Mouse (Mus musculus): Measurements from ENCODE around the gene Lrrfip1. TPM values are rescaled to one million over a fixed set of nuclear protein-coding genes. Genes with fewer than 3 reads are reported as not detected.

The Lrrfip1 gene
- polyA plus RNA-seq, 1 experiment from 2014 or later: 122 TPM

GRCm38 (mm10) chr1:90998891-90999611, 514 bp downstream of the Lrrfip1 start:
- H3K4me3 ChIP-seq: peak overlapping the region; percentile 81
- H3K4me2 ChIP-seq: peak overlapping the region; percentile 80
- 0 out of 2 replicates have a peak, but pooled peaks cover 3% of the 10 kb centered on the region for H3K36me3 ChIP-seq
- no peaks in the 10 kb centered on the region for H3K27me3 ChIP-seq (replicated peaks)
- peak overlapping the region; percentile 97 for H3K9ac ChIP-seq
- H3K9me3 ChIP-seq: no peaks in the 10 kb centered on the region; the same call in 1 of the 2 replicates
- WGBS: 2% methylated on average over 37 of the region's 41 CpGs
- peak overlapping the region; percentile 99 for H3K27ac ChIP-seq (replicated peaks)
- ATAC-seq (ENCODE audit: extremely low read depth, insufficient number of reproducible peaks, low FRiP score, low TSS enrichment): no peak
- peaks cover 63% of the 10 kb centered on the region for H3K4me1 ChIP-seq

GRCm38 (mm10) chr1:90999911-91000601, 1.5 kb downstream of the Lrrfip1 start:
- peak overlapping the region; percentile 80 for H3K4me2 ChIP-seq
- peak overlapping the region; percentile 99 for H3K27ac ChIP-seq (replicated peaks)
- no peaks in the 10 kb centered on the region; the same call in 1 of the 2 replicates for H3K9me3 ChIP-seq
- peaks cover 73% of the 10 kb centered on the region for H3K4me1 ChIP-seq
- H3K9ac ChIP-seq: peak overlapping the region; percentile 97
- peak; percentile 35; the same call in 1 of the 2 replicates for ATAC-seq (ENCODE audit: extremely low read depth, insufficient number of reproducible peaks, low FRiP score, low TSS enrichment)
- H3K36me3 ChIP-seq: 0 out of 2 replicates have a peak, but pooled peaks cover 3% of the 10 kb centered on the region
- H3K27me3 ChIP-seq (replicated peaks): no peaks in the 10 kb centered on the region
- peak overlapping the region; percentile 81 for H3K4me3 ChIP-seq
- WGBS: 36% methylated on average over 10 of the region's 10 CpGs

DNA sequence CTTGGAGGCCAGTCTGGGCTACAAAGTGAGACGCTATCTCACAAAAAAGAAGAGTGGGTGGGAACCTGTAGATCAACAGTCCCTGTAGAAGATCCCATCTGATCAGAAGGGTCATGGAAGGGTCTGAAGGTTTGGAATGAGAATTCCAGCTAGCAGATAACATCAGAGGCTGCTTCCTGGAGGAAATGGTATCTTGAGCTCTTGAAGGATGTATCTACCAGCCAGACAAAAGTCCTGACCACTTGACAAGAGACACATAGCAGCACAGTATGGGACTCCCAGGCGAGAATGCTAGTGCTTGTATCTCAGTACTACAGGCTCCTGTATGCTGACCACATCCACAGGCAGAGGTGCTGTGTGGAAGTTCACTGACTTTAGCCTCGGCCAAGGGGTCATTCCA, 2.6 kb downstream of the Lrrfip1 start:
- peaks cover 77% of the 10 kb centered on the region for H3K4me1 ChIP-seq
- peak overlapping the region; percentile 81 for H3K4me3 ChIP-seq
- no peaks in the 10 kb centered on the region for H3K27me3 ChIP-seq (replicated peaks)
- peak overlapping the region; percentile 80 for H3K4me2 ChIP-seq
- ATAC-seq (ENCODE audit: extremely low read depth, insufficient number of reproducible peaks, low FRiP score, low TSS enrichment): no peak
- 0 out of 2 replicates have a peak, but pooled peaks cover 3% of the 10 kb centered on the region for H3K36me3 ChIP-seq
- peak overlapping the region; percentile 99 for H3K27ac ChIP-seq (replicated peaks)
- peak overlapping the region; percentile 97 for H3K9ac ChIP-seq
- H3K9me3 ChIP-seq: no peaks in the 10 kb centered on the region
- WGBS: 30% methylated on average over 3 of the region's 3 CpGs

DNA sequence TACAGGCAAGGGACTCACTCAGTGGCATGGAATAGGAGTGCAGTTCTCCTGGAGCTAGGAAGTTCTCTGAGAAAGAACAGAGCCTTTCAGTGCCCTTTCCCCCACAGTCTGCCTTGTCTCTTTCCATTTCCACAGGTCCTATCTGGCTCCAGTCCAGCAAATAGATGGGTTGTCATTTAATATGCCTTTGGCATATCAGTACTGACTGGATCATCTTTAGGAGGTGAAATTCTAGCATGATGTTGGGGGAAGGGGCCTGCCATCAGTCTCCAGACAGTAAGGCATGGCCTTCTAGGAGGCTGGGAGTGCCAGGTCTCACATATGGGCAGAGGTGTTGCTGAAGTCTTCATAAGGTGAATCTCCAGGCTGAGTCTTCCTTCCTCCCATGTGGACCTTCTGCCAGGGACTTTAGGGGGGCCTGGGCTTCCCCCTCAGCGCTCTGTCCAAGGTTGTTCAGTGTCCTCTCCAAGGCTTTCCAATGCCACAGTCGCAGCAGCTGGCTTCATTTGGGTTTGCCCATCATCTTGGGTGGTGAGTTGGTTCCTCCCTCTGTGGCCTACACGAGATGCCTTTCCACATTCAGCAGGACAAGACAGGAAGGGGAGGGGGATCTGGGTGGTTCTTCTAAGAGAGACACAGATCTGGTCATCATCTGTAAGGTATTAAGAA, 3.5 kb downstream of the Lrrfip1 start:
- ATAC-seq (ENCODE audit: extremely low read depth, insufficient number of reproducible peaks, low FRiP score, low TSS enrichment): no peak
- H3K4me1 ChIP-seq: peaks cover 84% of the 10 kb centered on the region
- H3K4me2 ChIP-seq: peak overlapping the region; percentile 80
- no peaks in the 10 kb centered on the region for H3K9me3 ChIP-seq
- H3K9ac ChIP-seq: peak overlapping the region; percentile 97
- H3K27ac ChIP-seq (replicated peaks): peak overlapping the region; percentile 99
- peak overlapping the region; percentile 81 for H3K4me3 ChIP-seq
- 0 out of 2 replicates have a peak, but pooled peaks cover 3% of the 10 kb centered on the region for H3K36me3 ChIP-seq
- H3K27me3 ChIP-seq (replicated peaks): no peaks in the 10 kb centered on the region
- WGBS: 70% methylated on average over 3 of the region's 3 CpGs

GRCm38 (mm10) chr1:91002641-91003040, 4.1 kb downstream of the Lrrfip1 start:
- Histone ChIP-seq H3K4me3 (no peak overlapping the region), H3K36me3 (0 out of 2 replicates have a peak, but pooled peaks cover 3% of the 10 kb centered on the region), H3K9me3 (no peaks in the 10 kb centered on the region), H3K9ac (peak overlapping the region; percentile 97), H3K27ac (replicated peaks) (peak overlapping the region; percentile 99), H3K27me3 (replicated peaks) (no peaks in the 10 kb centered on the region), H3K4me1 (peaks cover 82% of the 10 kb centered on the region), H3K4me2 (peak overlapping the region; percentile 80)
- WGBS: 64% methylated on average over 3 of the region's 3 CpGs
- no peak for ATAC-seq (ENCODE audit: extremely low read depth, insufficient number of reproducible peaks, low FRiP score, low TSS enrichment)

DNA sequence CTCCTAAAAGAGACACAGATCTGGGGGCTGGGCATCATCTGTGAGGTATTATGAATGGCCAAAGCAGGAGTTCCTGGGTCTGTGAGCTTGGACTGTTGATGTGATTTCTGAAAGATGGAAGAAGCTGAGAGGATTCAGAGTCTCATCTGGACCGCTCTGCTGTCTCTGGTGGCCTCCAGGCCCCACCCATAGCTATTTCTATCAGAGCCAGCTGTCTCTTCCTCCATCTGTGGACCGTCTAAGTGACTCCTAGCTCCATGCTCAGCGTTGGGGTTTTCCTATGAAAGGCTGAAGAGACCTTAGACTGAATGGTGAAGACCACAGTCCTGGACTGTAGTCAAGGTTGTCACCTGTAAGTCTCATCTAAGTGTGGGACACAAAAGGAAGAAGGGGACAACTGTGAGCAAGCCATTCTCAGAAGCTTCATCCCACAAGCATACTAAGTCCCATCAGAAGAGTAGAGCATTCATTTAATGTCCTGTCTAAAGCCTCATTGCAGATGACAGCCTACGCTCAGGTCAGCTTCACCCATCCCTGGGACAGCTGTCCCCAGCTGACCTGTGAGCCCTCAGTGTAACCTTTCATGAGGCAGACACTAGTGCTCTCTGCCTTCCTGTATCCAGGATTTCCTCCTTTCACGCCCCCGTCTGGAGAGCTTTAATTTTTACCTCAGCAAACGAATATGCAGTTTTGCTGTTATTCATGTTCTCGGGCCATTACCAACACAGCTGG, 5.2 kb downstream of the Lrrfip1 start:
- no peak for ATAC-seq (ENCODE audit: extremely low read depth, insufficient number of reproducible peaks, low FRiP score, low TSS enrichment)
- Histone ChIP-seq H3K4me1 (peaks cover 86% of the 10 kb centered on the region), H3K4me3 (no peak overlapping the region), H3K4me2 (no peak overlapping the region), H3K27me3 (replicated peaks) (no peaks in the 10 kb centered on the region), H3K36me3 (peaks cover 7% of the 10 kb centered on the region; the same call in 1 of the 2 replicates), H3K9ac (no peak overlapping the region), H3K27ac (replicated peaks) (peak overlapping the region; percentile 9; the same call in 1 of the 2 replicates), H3K9me3 (no peaks in the 10 kb centered on the region)
- 69% methylated on average over 8 of the region's 8 CpGs for WGBS

DNA sequence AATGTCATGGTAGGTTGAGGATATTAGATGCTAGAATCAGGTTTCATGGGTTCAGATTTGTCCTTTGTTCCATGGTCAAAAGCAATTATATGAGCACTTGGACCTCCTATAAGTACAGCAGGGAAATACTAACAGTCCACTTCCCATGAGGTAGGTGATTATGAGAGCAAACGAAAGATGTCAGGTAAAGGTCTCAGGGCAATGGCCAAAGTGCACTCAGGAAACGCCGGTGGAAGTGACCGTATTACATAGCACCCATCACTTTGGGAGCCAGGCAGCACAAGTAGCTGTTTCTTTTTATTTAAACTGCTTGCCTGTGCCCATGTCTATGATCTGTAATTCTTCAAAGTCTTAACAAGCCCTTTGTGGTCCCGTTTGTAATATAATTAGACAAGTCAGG, 7.5 kb downstream of the Lrrfip1 start:
- H3K9me3 ChIP-seq: no peaks in the 10 kb centered on the region
- no peak overlapping the region for H3K4me2 ChIP-seq
- ATAC-seq (ENCODE audit: extremely low read depth, insufficient number of reproducible peaks, low FRiP score, low TSS enrichment): no peak
- peak overlapping the region; percentile 37; the same call in 1 of the 2 replicates for H3K27ac ChIP-seq (replicated peaks)
- H3K36me3 ChIP-seq: peaks cover 7% of the 10 kb centered on the region; the same call in 1 of the 2 replicates
- H3K4me3 ChIP-seq: no peak overlapping the region
- WGBS: 75% methylated on average over 5 of the region's 5 CpGs
- H3K9ac ChIP-seq: peak overlapping the region; percentile 21; the same call in 1 of the 2 replicates
- H3K4me1 ChIP-seq: peaks cover 92% of the 10 kb centered on the region
- H3K27me3 ChIP-seq (replicated peaks): no peaks in the 10 kb centered on the region

- no peak for ATAC-seq (ENCODE audit: extremely low read depth, insufficient number of reproducible peaks, low FRiP score, low TSS enrichment)
- Histone ChIP-seq H3K4me2 (no peak overlapping the region), H3K4me3 (no peak overlapping the region), H3K27me3 (replicated peaks) (no peaks in the 10 kb centered on the region), H3K36me3 (peaks cover 7% of the 10 kb centered on the region; the same call in 1 of the 2 replicates), H3K9ac (no peak overlapping the region), H3K27ac (replicated peaks) (peak overlapping the region; percentile 37; the same call in 1 of the 2 replicates), H3K9me3 (no peaks in the 10 kb centered on the region), H3K4me1 (peaks cover 92% of the 10 kb centered on the region)
- 78% methylated on average over 9 of the region's 9 CpGs for WGBS
Observed at GRCm38 (mm10) chr1:91006708-91007107, 8.2 kb downstream of the Lrrfip1 start.

GRCm38 (mm10) chr1:91008147-91008682, 9.7 kb downstream of the Lrrfip1 start:
- no peak overlapping the region for H3K4me3 ChIP-seq
- WGBS: 76% methylated on average over 14 of the region's 14 CpGs
- no peaks in the 10 kb centered on the region for H3K27me3 ChIP-seq (replicated peaks)
- H3K9me3 ChIP-seq: no peaks in the 10 kb centered on the region
- no peak for ATAC-seq (ENCODE audit: extremely low read depth, insufficient number of reproducible peaks, low FRiP score, low TSS enrichment)
- peaks cover 4% of the 10 kb centered on the region; the same call in 1 of the 2 replicates for H3K36me3 ChIP-seq
- peak overlapping the region; percentile 67 for H3K9ac ChIP-seq
- H3K4me2 ChIP-seq: 0 out of 2 replicates have a peak overlapping the region, but pooled peaks have one; percentile 3
- peak overlapping the region; percentile 99 for H3K27ac ChIP-seq (replicated peaks)
- peaks cover 92% of the 10 kb centered on the region for H3K4me1 ChIP-seq

GRCm38 (mm10) chr1:91008746-91009145, 10.2 kb downstream of the Lrrfip1 start:
- no peak for ATAC-seq (ENCODE audit: extremely low read depth, insufficient number of reproducible peaks, low FRiP score, low TSS enrichment)
- peak overlapping the region; percentile 99 for H3K27ac ChIP-seq (replicated peaks)
- H3K4me2 ChIP-seq: 0 out of 2 replicates have a peak overlapping the region, but pooled peaks have one; percentile 3
- H3K4me3 ChIP-seq: no peak overlapping the region
- H3K36me3 ChIP-seq: peaks cover 4% of the 10 kb centered on the region; the same call in 1 of the 2 replicates
- WGBS: 75% methylated on average over 9 of the region's 9 CpGs
- H3K27me3 ChIP-seq (replicated peaks): no peaks in the 10 kb centered on the region
- peak overlapping the region; percentile 67 for H3K9ac ChIP-seq
- no peaks in the 10 kb centered on the region for H3K9me3 ChIP-seq
- peaks cover 92% of the 10 kb centered on the region for H3K4me1 ChIP-seq

Measured in heart, embryonic 13.5 days (tissue).